Mouse (Mus musculus) heart, adult 2 months (tissue): ENCODE data around the gene Ppp1r14b.

Source experiments
- CTCF ChIP-seq: fragments of 200-600 bp; IDR thresholded peaks from 2 replicates; pipeline ENCODE4 v1.8.1; 2022; ENCODE audit warnings: antibody characterized with exemption, mild to moderate bottlenecking, moderate library complexity
- POLR2A ChIP-seq: fragments of 200-500 bp; IDR thresholded peaks from 2 replicates; pipeline ENCODE4 v1.6.1; 2011; ENCODE audit warnings: mild to moderate bottlenecking, low read depth, low read length, control low read depth; ENCODE audit not compliant: insufficient read depth

GRCm38 (mm10) chr19:7018546-7018945, 43.8 kb downstream of the Ppp1r14b start:
- TF ChIP-seq POLR2A (no peak), CTCF (no peak)
